Mouse (Mus musculus): ENCODE measurements around the gene Mef2d.

GRCm38 (mm10) chr3:88212356-88212755 lies 70.2 kb downstream of the Mef2d start:
- TF ChIP-seq CTCF (IDR thresholded peaks at IDR 0.05; ENCODE audit: borderline replicate concordance, extremely low read depth, insufficient read depth, insufficient read length): no peak
- no peak for TF ChIP-seq POLR2A (IDR thresholded peaks at IDR 0.05; ENCODE audit: borderline replicate concordance, extremely low read depth, insufficient read depth, insufficient read length, poor library complexity, severe bottlenecking)
